Mouse (Mus musculus) right cerebral cortex, postnatal 36 days (tissue): ENCODE measurements around the gene Rwdd4a.

Experiments
- DNase-seq, 2 experiments: peaks; one replicate each; pipeline ENCODE4 v3.0.0; 2022; ENCODE audit warnings: low spot score in 2 of 2, mixed read lengths in 1 of 2

Rwdd4a gene

GRCm38 (mm10) chr8:47533344-47534125 lies at the start of gene Rwdd4a, which contains the start of gene Trappc11:
TSS of gene Rwdd4a (plus strand) at chr8:47533664.
TSS of gene Trappc11 (minus strand) at chr8:47533470.
- DNase-seq: peak; percentile 97 to 98

- no peak for DNase-seq
These were observed 46.2 kb upstream of the Rwdd4a start for GRCm38 (mm10) chr8:47487231-47487630.

GRCm38 (mm10) chr8:47493106-47493505 lies 40.4 kb upstream of the Rwdd4a start:
- no peak for DNase-seq

- no peak for DNase-seq
These were observed 38.8 kb upstream of the Rwdd4a start for GRCm38 (mm10) chr8:47494602-47495153.

- DNase-seq: no peak
These were observed 38.0 kb upstream of the Rwdd4a start for GRCm38 (mm10) chr8:47495428-47495827.

- no peak for DNase-seq
These were observed 31.5 kb upstream of the Rwdd4a start for GRCm38 (mm10) chr8:47501994-47502393.

GRCm38 (mm10) chr8:47502546-47502945 lies 30.9 kb upstream of the Rwdd4a start:
- no peak for DNase-seq

- DNase-seq: no peak
These were observed 28.0 kb upstream of the Rwdd4a start for GRCm38 (mm10) chr8:47505431-47505830.

- DNase-seq: no peak
These were observed 22.5 kb upstream of the Rwdd4a start for GRCm38 (mm10) chr8:47510930-47511329.

- DNase-seq: no peak
These were observed 19.9 kb upstream of the Rwdd4a start for GRCm38 (mm10) chr8:47513601-47514000.

- no peak for DNase-seq
These were observed 5.4 kb upstream of the Rwdd4a start for GRCm38 (mm10) chr8:47528094-47528493.

GRCm38 (mm10) chr8:47538323-47538722 lies 4.9 kb downstream of the Rwdd4a start:
- DNase-seq: no peak

- no peak for DNase-seq
These were observed 9.3 kb downstream of the Rwdd4a start for GRCm38 (mm10) chr8:47542746-47543145.

- DNase-seq: no peak
These were observed 10.6 kb downstream of the Rwdd4a start for GRCm38 (mm10) chr8:47544094-47544493.

GRCm38 (mm10) chr8:47547102-47547501 lies 13.6 kb downstream of the Rwdd4a start:
- DNase-seq: no peak

- DNase-seq: no peak
These were observed 20.1 kb downstream of the Rwdd4a start for GRCm38 (mm10) chr8:47553613-47554012.

GRCm38 (mm10) chr8:47556446-47556845 lies 23.0 kb downstream of the Rwdd4a start:
- DNase-seq: no peak

GRCm38 (mm10) chr8:47558274-47558673 lies 24.8 kb downstream of the Rwdd4a start:
- DNase-seq: no peak

GRCm38 (mm10) chr8:47560801-47561200 lies 27.3 kb downstream of the Rwdd4a start:
- no peak for DNase-seq

GRCm38 (mm10) chr8:47566551-47566950 lies 33.1 kb downstream of the Rwdd4a start:
- no peak for DNase-seq

GRCm38 (mm10) chr8:47568098-47568497 lies 34.6 kb downstream of the Rwdd4a start:
- DNase-seq: no peak

- no peak for DNase-seq
These were observed 36.7 kb downstream of the Rwdd4a start for GRCm38 (mm10) chr8:47570161-47570560.

GRCm38 (mm10) chr8:47573482-47573881 lies 40.0 kb downstream of the Rwdd4a start:
- DNase-seq: no peak
